Mouse (Mus musculus): Measurements from ENCODE around the gene 4930550C14Rik. TPM values are rescaled to one million over a fixed set of nuclear protein-coding genes. Genes with fewer than 3 reads are reported as not detected.

Gene 4930550C14Rik
- polyA plus RNA-seq, 1 experiment from 2014 or later, result 0.78 TPM

- no peak for ATAC-seq (ENCODE audit: insufficient number of reproducible peaks, insufficient read depth, low FRiP score, low TSS enrichment)
- Histone ChIP-seq H3K4me1 (no peaks in the 10 kb centered on the region), H3K4me2 (replicated peaks) (peak overlapping the region; percentile 60), H3K27ac (peak overlapping the region; percentile 94), H3K9ac (peak overlapping the region; percentile 85), H3K36me3 (0 out of 2 replicates have a peak, but pooled peaks cover 3% of the 10 kb centered on the region), H3K4me3 (peak overlapping the region; percentile 65), H3K9me3 (no peaks in the 10 kb centered on the region), H3K27me3 (no peaks in the 10 kb centered on the region)
- 6% methylated on average over 8 of the region's 8 CpGs for WGBS
These were observed 17.3 kb upstream of the 4930550C14Rik start for GRCm38 (mm10) chr9:53384873-53385272.

GRCm38 (mm10) chr9:53387431-53387830 lies 14.7 kb upstream of the 4930550C14Rik start:
- no peaks in the 10 kb centered on the region for H3K4me1 ChIP-seq
- 60% methylated on average over 2 of the region's 2 CpGs for WGBS
- H3K9ac ChIP-seq, result no peak overlapping the region
- H3K4me2 ChIP-seq (replicated peaks), result no peak overlapping the region
- no peaks in the 10 kb centered on the region for H3K9me3 ChIP-seq
- no peak for ATAC-seq (ENCODE audit: insufficient number of reproducible peaks, insufficient read depth, low FRiP score, low TSS enrichment)
- H3K27me3 ChIP-seq, result no peaks in the 10 kb centered on the region
- H3K36me3 ChIP-seq, result 0 out of 2 replicates have a peak, but pooled peaks cover 3% of the 10 kb centered on the region
- H3K4me3 ChIP-seq, result no peak overlapping the region
- no peak overlapping the region for H3K27ac ChIP-seq

GRCm38 (mm10) chr9:53389109-53389508 lies 13.0 kb upstream of the 4930550C14Rik start:
- no peak overlapping the region for H3K4me3 ChIP-seq
- H3K4me1 ChIP-seq, result no peaks in the 10 kb centered on the region
- WGBS, result 84% methylated on average over 3 of the region's 3 CpGs
- ATAC-seq (ENCODE audit: insufficient number of reproducible peaks, insufficient read depth, low FRiP score, low TSS enrichment), result no peak
- 0 out of 2 replicates have a peak, but pooled peaks cover 3% of the 10 kb centered on the region for H3K36me3 ChIP-seq
- H3K9me3 ChIP-seq, result no peaks in the 10 kb centered on the region
- no peak overlapping the region for H3K27ac ChIP-seq
- H3K9ac ChIP-seq, result no peak overlapping the region
- H3K4me2 ChIP-seq (replicated peaks), result no peak overlapping the region
- no peaks in the 10 kb centered on the region for H3K27me3 ChIP-seq

GRCm38 (mm10) chr9:53390136-53390535 lies 12.0 kb upstream of the 4930550C14Rik start:
- no peaks in the 10 kb centered on the region for H3K9me3 ChIP-seq
- no peak overlapping the region for H3K4me2 ChIP-seq (replicated peaks)

GRCm38 (mm10) chr9:53397685-53398387 lies 4.3 kb upstream of the 4930550C14Rik start:
- H3K9ac ChIP-seq, result no peak overlapping the region
- H3K4me3 ChIP-seq, result no peak overlapping the region
- no peak overlapping the region for H3K27ac ChIP-seq
- H3K4me1 ChIP-seq, result peaks cover 7% of the 10 kb centered on the region; the same call in 1 of the 2 replicates
- 80% methylated on average over 13 of the region's 13 CpGs for WGBS
- no peak overlapping the region for H3K4me2 ChIP-seq (replicated peaks)
- no peaks in the 10 kb centered on the region for H3K36me3 ChIP-seq
- H3K27me3 ChIP-seq, result no peaks in the 10 kb centered on the region
- no peak for ATAC-seq (ENCODE audit: insufficient number of reproducible peaks, insufficient read depth, low FRiP score, low TSS enrichment)
- H3K9me3 ChIP-seq, result no peaks in the 10 kb centered on the region

More at GRCm38 (mm10) chr9:53390136-53390535, 12.0 kb upstream of the 4930550C14Rik start:
- Histone ChIP-seq H3K27ac (no peak overlapping the region), H3K4me1 (no peaks in the 10 kb centered on the region), H3K9ac (no peak overlapping the region), H3K4me3 (no peak overlapping the region), H3K27me3 (no peaks in the 10 kb centered on the region), H3K36me3 (0 out of 2 replicates have a peak, but pooled peaks cover 3% of the 10 kb centered on the region)
- ATAC-seq (ENCODE audit: insufficient number of reproducible peaks, insufficient read depth, low FRiP score, low TSS enrichment), result no peak
- 63% methylated on average over 7 of the region's 7 CpGs for WGBS

- Histone ChIP-seq H3K4me1 (peaks cover 8% of the 10 kb centered on the region; the same call in 1 of the 2 replicates), H3K4me3 (no peak overlapping the region), H3K36me3 (no peaks in the 10 kb centered on the region), H3K27me3 (no peaks in the 10 kb centered on the region), H3K9ac (no peak overlapping the region), H3K27ac (no peak overlapping the region), H3K9me3 (no peaks in the 10 kb centered on the region), H3K4me2 (replicated peaks) (no peak overlapping the region)
- 14% methylated on average over 5 of the region's 5 CpGs for WGBS
- ATAC-seq (ENCODE audit: insufficient number of reproducible peaks, insufficient read depth, low FRiP score, low TSS enrichment), result no peak
These were observed 3.8 kb upstream of the 4930550C14Rik start for GRCm38 (mm10) chr9:53398388-53398700.

- H3K4me3 ChIP-seq, result no peak overlapping the region
- no peaks in the 10 kb centered on the region for H3K27me3 ChIP-seq
- no peaks in the 10 kb centered on the region for H3K36me3 ChIP-seq
- WGBS, result 96% methylated on average over 8 of the region's 8 CpGs
- H3K9ac ChIP-seq, result no peak overlapping the region
- no peak overlapping the region for H3K4me2 ChIP-seq (replicated peaks)
- peaks cover 8% of the 10 kb centered on the region; the same call in 1 of the 2 replicates for H3K4me1 ChIP-seq
- H3K27ac ChIP-seq, result no peak overlapping the region
- no peaks in the 10 kb centered on the region for H3K9me3 ChIP-seq
- no peak for ATAC-seq (ENCODE audit: insufficient number of reproducible peaks, insufficient read depth, low FRiP score, low TSS enrichment)
These were observed 2.6 kb upstream of the 4930550C14Rik start for GRCm38 (mm10) chr9:53399537-53399936.

GRCm38 (mm10) chr9:53400696-53401095 lies 1.4 kb upstream of the 4930550C14Rik start:
- 83% methylated on average over 4 of the region's 4 CpGs for WGBS
- Histone ChIP-seq H3K4me3 (no peak overlapping the region), H3K9me3 (no peaks in the 10 kb centered on the region), H3K4me2 (replicated peaks) (no peak overlapping the region), H3K27ac (no peak overlapping the region), H3K9ac (no peak overlapping the region), H3K27me3 (no peaks in the 10 kb centered on the region), H3K36me3 (no peaks in the 10 kb centered on the region), H3K4me1 (peaks cover 8% of the 10 kb centered on the region; the same call in 1 of the 2 replicates)
- no peak for ATAC-seq (ENCODE audit: insufficient number of reproducible peaks, insufficient read depth, low FRiP score, low TSS enrichment)

GRCm38 (mm10) chr9:53401146-53401545 lies 979 bp upstream of the 4930550C14Rik start:
- Histone ChIP-seq H3K9ac (no peak overlapping the region), H3K27me3 (no peaks in the 10 kb centered on the region), H3K4me1 (peaks cover 8% of the 10 kb centered on the region; the same call in 1 of the 2 replicates), H3K4me2 (replicated peaks) (no peak overlapping the region), H3K36me3 (no peaks in the 10 kb centered on the region), H3K4me3 (no peak overlapping the region), H3K27ac (no peak overlapping the region), H3K9me3 (no peaks in the 10 kb centered on the region)
- WGBS, result 83% methylated on average over 8 of the region's 8 CpGs
- ATAC-seq (ENCODE audit: insufficient number of reproducible peaks, insufficient read depth, low FRiP score, low TSS enrichment), result no peak

GRCm38 (mm10) chr9:53402991-53403390 lies 866 bp downstream of the 4930550C14Rik start:
- H3K36me3 ChIP-seq, result no peaks in the 10 kb centered on the region
- no peak overlapping the region for H3K4me2 ChIP-seq (replicated peaks)
- no peak overlapping the region for H3K4me3 ChIP-seq
- H3K4me1 ChIP-seq, result peaks cover 8% of the 10 kb centered on the region; the same call in 1 of the 2 replicates
- H3K27me3 ChIP-seq, result no peaks in the 10 kb centered on the region
- 62% methylated on average over 8 of the region's 8 CpGs for WGBS
- H3K9ac ChIP-seq, result no peak overlapping the region
- H3K27ac ChIP-seq, result peak overlapping the region; percentile 23; the same call in 1 of the 2 replicates
- no peaks in the 10 kb centered on the region for H3K9me3 ChIP-seq
- ATAC-seq (ENCODE audit: insufficient number of reproducible peaks, insufficient read depth, low FRiP score, low TSS enrichment), result no peak; the same call in 1 of the 2 replicates

GRCm38 (mm10) chr9:53404050-53404752 lies 2.1 kb downstream of the 4930550C14Rik start:
- 80% methylated on average over 6 of the region's 6 CpGs for WGBS
- no peaks in the 10 kb centered on the region for H3K36me3 ChIP-seq
- no peak for ATAC-seq (ENCODE audit: insufficient number of reproducible peaks, insufficient read depth, low FRiP score, low TSS enrichment)
- H3K4me2 ChIP-seq (replicated peaks), result 0 out of 2 replicates have a peak overlapping the region, but pooled peaks have one; percentile 52
- 0 out of 2 replicates have a peak overlapping the region, but pooled peaks have one; percentile 43 for H3K27ac ChIP-seq
- no peak overlapping the region for H3K4me3 ChIP-seq
- H3K27me3 ChIP-seq, result no peaks in the 10 kb centered on the region
- peaks cover 8% of the 10 kb centered on the region; the same call in 1 of the 2 replicates for H3K4me1 ChIP-seq
- H3K9ac ChIP-seq, result no peak overlapping the region
- H3K9me3 ChIP-seq, result no peaks in the 10 kb centered on the region
